Mouse (Mus musculus) layer of hippocampus, adult 9-10 months (tissue): ENCODE measurements around the gene Mafg.
A peak's percentile ranks its signal among the peaks of the same experiment; 100 is the strongest.
"Not testable (repeated sequence)": the region's sequence is repeated elsewhere in the genome, so short reads cannot be mapped to it uniquely, and the experiment has no call there.

Source experiments
- DNase-seq: peaks from one replicate; pipeline ENCODE4 v3.0.0; 2022; ENCODE audit warnings: low spot score

Gene Mafg

DNA sequence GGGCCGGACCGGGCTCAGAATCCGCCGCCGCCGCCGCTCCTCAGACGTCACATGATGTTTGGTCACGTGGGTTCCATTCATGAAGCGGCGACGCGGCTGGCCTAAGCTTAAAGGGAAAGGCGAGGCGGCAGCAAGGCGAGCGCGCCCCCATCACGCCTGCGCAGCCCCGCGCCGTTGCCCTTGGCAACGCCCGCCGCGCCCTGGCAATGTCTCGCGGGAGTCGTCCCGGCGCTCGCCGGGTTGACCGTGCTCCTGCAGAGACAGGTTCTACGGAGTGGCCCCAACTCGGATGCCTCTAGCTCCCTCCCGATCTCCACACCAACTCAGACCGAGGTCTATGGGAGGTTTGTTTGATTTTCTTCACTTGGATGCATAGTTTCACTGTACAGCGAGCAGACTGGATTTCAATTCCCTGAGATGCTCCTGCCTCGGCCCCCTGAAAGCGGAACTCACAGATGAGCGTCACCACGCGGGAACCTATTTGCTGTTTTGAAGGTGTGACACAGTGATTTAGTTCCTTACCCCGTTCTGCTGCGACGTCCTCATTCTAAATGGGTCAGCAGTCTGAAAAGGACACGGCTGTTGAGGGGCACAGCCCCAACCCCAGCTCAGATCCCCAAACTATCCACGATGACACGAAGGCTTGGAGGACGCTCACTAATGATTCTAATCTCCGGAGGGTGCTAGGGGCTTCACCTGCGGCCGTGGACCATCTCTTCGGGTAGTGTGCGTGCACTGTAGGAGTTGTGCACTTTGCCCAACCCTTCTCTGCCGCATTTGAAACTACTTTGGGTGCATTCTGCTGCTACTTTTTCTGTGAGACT is at the start of gene Mafg:
Mafg (minus strand) TSS at position 81 of the 824 bp plus-strand sequence.
- DNase-seq = peak; percentile 78

DNA sequence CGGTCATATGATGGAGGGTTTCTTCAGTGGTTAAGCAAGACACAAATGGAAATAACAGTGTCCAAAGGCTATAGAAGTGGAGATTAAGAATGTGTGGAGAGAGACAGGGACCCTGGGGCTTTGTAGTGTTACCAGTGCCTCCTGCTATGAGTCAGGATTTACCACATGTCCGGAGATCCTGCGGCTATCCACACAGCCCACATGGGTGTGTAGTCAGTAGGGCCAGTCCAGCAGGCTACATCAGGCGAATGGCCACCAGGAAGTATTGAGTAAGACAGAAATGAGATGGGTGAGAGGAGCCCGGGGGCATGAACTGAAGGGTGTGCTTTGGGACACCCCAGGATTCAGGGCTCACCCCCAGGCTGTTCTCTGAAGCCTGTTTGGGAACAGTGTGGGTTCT is 49.3 kb upstream of the Mafg start:
- no peak for DNase-seq

DNA sequence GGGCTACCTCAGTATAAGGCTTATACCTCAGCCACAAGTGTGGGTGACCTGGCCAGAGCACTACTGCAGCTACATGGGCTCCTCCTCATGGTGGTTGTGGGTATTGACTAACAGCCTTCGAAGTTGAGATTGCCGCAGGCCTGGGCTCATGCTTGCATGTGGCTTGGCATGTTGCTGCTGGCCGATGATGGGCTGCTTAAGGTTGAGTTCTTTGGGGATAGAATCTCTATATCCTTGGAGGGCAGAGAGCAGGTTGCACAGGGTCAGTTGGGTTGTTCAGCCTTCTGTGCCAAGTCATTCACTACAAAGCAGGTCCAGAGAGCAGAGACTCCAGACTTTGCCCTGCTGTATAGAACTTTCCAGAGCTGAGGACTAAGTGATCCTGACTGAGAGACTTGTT is 46.5 kb upstream of the Mafg start:
- DNase-seq = no peak

DNA sequence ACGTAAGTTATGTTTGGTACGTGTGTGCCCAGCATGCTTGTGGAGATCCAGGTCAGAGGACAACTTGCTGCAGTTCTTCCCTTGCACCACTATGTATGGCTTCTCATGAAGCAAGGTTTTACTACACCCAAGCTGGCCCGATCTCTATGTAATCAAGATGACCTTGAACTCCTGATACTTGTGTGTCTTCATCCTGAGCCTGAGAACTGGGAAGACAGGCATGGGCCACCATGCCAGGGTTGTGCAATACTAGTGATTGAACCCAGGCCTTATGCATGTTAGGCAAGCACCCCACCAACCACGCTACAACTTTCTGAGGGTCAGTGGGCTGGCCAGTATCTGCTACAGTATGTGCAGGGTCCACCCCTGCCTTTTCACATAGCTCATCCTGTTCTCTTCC is 43.6 kb upstream of the Mafg start:
- DNase-seq = no peak

DNA sequence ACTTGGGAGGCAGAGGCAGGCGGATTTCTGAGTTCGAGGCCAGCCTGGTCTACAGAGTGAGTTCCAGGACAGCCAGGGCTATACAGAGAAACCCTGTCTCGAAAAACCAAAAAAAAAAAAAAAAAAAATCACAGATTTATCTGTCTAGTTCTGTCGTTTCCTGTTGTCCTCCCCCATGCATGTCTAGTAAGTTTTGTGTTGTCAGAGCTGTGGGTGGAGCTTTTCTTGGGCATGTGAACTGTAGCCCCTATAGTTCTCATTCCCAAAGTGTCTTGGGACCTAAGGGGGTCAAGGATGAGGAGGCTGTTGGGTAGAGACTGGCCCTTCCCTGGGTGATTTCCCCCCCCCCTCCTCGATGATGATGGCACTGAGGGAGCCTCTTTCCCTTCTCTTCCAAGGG is 42.5 kb upstream of the Mafg start:
- not testable (repeated sequence) for DNase-seq

DNA sequence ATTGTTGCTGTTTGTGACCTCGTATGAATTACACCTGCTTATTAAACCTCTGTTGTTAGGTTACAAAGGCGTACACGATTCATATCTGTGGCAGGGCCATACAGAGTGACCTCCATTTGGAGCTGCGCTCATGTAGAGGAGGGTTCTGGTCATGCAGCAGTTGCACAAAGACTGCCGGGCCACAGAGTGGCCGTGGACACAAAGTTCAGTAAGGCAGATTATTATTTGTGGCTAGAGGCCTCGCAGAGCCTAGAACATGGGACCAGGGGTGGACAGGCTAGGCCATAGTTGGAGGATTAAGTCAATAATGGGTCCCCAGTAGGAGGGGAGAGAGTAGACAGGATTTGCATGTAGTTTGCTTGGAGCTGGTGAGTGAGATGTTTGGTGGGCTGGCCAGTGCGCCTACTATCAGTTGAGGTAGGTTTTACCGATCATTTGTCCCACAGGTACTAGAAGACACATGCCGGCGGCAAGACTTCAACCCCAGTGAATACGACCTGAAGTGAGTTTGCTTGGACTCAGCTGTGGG is 40.3 kb upstream of the Mafg start:
- DNase-seq = no peak

DNA sequence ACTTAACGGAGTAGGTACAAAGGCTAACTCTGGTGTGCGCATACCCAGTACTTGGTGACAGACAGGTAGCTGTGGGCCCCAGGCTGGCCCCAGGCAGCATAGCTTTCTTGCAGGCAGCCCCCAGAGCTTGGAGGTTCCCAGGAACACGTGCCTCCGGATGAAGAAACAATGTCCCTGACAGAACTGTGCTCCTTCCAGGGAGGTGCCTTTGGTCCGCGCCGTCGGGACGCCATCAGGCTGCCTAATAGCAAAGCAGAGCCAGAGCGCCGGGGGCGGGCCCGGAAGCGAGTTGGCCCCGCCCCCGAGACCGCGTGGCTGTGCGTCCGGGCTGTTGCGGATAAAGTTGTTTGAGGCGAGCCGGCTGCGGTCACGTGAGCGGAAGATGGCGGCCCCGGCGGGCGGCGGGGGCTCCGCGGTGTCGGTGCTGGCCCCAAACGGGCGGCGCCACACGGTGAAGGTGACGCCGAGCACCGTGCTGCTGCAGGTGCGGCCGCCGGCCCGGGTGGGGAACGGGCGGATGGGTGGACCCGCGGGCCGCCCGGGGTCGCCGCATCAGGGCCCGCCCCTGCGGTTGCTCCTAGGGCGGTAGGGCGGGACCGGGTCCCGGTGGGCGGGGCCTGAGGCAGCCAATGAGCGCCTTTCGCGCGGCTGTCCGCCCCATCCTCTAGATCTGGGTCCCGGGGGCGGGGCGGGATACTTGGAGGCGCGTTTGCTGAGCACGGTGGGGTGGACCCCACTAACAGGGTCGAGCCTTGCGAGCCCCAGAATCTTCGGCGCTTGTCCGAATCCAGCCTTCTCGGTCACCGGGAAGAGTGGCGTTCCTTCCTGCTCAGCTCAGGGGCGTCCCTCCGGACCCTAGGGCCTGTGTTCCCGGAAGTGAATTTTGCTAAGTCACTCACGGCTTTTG is 39.5 kb upstream of the Mafg start, which contains the start of gene Aspscr1:
Aspscr1 (plus strand) TSS at position 287 of the 907 bp plus-strand sequence.
- peak; percentile 67 for DNase-seq

DNA sequence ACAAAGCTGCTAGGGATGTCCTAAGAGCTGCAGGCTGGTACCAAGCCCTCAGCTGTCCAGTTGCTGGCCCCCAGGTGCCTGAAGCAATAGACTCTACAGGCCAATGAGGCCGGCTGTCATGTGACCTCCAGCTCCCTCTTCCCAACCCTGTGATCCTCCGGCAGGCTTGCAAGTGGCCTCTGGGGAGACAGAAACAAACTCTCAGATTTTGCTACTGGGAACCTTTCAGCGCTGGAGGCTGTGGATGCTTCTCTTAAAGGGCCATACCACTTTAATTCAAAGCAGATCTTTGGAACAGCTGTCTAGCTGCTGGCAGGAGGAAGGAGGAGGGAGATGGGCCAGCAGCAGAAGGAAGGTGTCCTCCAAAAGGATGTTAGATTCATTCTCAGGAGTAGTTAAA is 33.2 kb upstream of the Mafg start:
- DNase-seq = no peak

DNA sequence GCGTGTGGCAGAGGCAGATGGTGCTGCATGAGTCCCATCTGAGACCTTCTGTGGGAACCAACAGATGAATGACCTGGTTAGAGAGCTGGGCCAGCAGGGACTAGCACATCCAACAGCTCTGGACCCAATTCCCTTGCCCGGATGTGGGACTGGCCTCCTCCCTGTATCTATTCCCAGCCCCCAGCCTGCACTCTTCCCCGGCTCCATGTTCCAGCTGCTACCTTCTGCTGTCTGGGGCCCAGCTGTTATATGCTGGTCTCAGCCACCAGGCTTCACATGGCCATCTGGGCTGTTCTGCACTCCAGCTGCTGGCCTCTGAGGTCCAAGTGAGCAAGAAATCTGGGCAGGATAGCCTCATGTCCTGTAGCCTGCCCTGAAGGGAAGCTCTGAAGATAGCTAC is 32.0 kb upstream of the Mafg start:
- no peak for DNase-seq

DNA sequence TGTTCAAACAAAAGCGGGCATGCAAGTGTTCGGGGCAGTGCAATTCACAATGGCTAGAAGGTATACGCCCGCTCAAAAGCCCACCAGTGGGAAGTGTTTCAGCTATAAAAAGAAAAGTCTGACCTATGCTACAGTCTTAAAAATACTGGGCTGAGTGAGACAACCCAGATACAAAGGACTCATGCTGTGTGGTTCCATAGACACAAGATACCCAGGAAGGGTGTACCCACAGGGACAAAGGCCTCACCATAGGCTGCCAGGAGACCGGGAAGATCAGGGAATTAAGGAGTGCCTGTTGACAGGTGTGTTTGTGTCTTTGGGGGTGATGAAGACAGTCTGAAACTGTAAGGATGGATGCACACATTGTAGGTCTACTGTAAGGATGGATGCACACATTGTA is 30.3 kb upstream of the Mafg start:
- no peak for DNase-seq

DNA sequence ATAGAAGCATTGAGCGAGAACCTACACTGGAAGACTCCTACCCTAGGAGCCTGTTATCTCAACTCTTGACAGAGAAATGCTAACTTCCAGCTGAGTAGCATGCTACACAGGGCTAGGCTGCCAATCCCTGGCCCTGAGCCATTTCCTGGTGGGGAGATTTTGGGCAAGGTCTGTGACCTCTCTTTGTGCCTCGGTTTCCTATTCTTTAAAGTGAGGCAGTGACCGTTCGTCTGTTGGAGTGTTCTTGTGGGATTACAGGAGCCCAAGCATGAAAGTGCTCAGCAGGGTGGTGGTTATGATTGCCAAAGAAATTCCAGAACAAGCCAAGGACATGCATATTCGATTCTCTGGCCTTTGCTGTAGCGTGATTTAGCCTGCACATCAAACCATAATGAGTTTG is 29.4 kb upstream of the Mafg start:
- DNase-seq = no peak

DNA sequence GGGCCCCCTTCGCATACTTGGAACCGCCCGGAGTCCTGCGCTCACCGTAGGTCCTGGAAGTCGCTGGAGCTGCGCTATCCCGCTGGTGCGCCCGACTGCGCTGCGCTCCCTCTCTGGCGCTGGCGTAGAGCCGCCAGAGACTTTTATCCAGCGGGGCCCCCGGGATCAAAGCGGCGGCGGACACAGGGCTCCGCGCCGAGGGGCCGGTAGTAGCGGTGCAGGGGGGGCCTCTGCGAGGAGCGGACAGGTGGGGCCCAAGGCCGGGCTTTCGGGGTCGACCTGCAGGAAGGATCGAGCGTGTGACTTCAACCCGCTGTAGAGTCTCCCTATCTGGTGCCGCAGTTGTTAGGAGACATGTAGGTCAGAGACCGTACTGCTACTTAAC is 27.7 kb upstream of the Mafg start, which contains the start of gene Notum:
Notum (minus strand) TSS at position 100 of the 385 bp plus-strand sequence.
- DNase-seq = no peak

DNA sequence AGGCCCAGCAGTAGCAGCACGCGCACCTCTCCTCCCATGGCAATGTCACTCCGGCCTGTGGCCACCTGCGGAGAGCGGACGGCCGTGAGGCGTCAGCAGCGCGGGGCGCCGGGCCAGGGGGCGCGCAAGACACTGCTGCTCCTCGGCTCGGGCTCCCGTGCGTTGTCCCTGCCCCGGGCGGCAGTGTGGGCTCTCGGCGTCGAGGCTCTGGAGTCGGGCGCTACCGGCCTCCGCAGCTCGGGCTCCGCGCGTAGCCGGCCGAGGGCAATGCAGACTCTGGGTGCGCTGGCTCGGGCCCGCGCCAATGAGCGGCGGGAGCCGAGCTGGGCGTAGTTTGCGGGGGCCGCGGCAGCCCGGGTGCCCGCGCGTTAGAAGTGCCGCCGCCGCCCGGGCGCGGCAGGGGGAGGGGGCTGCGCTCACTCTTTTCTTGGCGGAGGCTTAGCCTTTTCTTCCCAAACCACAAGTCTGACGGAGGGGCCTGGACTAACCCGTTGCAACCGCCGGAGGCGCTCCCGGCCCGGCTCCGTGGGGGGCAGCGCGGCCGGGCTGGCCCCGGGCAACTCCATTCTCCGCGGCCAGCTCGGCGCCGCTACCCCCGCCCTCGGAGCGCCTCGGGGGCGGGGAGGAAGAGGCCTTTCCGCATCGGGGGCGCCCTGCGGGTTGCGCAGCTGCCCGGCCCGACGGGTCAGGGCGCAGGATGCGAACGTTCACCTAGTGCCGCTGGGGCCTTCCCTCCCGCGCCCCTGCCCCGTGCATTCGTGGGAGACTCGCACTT is 27.1 kb upstream of the Mafg start:
- DNase-seq = no peak

DNA sequence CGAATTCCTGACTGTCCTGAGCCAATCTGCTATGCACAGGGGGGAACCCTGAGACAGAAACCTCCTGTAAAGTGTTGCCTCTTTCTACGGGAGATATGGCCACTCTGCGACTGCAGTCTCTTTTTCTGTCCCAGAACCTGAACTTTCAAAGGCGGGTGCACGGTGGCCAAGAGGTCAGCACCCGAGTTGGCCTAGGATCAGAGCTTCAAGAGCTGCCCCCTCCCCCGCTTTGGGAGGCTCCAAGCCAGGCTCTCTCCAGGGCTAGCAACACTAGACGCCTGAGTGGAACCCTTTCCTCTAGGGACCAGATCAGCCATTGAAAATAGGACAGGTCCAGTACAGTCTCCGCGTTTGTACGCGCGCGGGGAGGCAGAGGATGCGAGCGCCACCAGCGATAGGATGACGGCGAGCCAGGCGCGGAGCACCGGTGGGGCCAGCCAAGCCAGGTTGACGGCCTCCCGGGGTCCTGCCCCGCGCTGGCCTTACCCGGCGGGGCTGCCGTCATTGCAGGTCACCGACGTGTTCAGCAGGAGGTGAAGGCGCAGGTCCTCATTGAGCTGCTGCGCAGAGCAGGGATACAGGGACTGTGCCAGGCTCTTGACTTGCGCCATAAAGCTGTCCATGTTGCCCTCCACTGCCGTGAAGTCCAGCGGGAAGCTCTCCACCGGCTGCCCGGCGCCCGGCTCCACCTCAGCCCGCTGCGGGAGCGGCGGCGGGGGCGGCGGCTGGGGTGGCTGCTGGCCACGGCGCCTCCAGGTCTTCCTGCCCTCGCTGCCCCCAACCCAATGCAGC is 26.3 kb upstream of the Mafg start:
- DNase-seq = no peak

DNA sequence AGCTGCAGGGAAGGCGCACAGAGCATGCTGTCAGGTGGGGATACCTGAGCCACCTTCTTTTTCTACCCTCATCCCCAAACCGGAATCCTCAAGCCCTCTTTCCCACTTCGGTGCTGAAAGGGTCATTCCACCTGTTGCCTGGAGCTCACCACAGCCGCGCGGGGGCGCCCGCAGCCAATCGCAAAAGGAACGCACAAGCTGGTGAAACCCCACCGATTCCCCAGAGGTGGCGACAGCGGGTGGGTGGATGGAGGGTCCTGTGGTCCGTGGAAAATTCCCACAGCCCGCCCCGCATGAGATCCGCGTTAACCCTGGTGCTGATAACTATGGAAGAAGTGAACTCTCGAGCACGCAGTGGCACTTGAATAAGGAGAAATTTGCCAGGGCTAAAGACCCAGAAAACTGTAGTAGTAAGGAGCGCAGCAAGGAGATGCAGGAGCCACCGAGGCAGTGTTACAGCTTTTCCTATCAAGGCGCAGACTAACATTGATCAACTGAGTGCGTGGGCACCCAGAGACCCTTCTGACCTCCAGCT is 25.5 kb upstream of the Mafg start:
- DNase-seq = peak; percentile 45

DNA sequence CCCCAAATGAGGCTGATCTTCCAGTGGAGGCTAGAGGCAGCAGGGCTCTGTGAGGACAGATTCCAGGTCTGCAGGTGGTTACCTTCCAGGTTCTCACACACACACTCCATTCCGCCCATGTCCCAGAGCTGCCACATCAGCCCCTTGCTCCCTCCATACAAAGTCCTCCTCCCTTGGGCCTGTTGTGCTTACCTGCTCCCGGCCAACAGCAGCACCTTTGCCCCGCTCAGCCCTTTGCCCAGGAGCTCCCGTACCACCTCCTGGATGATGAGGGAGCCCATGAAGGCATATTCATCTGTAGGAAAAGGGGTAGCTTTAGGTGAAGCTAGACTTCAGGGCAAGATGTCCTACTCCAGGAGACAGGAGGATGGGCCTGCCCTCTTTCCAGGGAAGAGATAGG is 23.9 kb upstream of the Mafg start:
- no peak for DNase-seq

DNA sequence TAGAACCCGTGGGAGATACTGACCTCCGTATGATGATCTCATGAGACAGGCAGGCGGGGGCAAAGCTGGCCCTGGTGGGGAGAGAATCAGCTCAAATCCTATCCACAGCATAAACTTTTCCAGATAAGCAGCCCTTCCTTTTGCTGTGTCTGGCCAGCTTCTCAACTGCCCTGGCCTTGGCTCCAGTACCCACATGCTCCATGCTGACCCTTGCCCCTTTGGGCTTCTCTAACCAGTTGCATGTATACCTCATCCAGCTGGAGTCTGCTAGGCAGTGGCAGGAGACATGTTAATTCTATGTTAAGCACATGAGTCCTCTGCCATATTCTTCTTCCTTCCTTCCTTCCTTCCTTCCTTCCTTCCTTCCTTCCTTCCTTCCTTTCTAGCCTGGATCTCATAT is 21.3 kb upstream of the Mafg start:
- no peak for DNase-seq

DNA sequence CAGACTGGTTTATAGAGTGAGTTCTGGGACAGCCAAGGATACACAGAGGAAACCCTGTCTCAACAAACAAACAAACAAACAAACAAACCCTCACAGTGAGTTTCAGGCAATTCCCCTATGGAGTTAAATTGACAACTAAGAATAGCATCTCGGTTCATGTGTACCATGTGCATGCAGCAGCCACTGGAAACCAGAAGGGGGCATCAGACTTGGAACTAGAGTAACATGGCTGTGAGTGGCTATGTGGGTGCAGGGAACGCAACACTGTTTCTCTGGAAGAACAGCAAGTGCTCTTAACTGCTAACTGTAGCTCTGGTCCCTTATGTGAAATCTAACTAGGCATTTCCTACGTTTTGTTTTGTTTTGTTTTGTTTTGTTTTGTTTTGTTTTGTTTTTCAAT is 18.5 kb upstream of the Mafg start:
- no peak for DNase-seq

DNA sequence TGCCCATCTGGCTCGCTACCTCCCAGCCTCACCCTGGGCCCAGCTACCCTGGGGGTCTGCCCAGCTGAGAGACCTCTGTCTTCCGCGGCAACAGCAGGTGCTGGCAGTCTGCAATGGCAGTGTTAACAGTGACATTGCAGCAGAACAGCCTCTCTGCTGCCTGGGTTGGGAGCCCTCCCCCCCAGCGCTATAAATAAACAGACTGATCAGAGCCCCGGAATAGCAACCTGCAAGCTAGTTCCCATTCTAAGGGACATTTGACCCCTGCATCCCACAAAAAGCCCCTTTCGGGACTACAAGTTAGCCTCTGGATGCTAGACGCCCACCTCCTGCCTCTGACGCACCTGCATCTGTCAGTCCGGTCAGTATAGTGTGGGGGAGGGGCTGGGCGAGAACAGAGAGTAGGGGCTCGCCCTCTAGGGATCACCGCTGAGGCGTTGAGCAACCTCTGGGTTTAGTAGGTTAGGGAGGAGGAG is 14.6 kb upstream of the Mafg start, which contains the start of gene Myadml2:
Myadml2 (minus strand) TSS at position 158 of the 476 bp plus-strand sequence.
- no peak for DNase-seq

DNA sequence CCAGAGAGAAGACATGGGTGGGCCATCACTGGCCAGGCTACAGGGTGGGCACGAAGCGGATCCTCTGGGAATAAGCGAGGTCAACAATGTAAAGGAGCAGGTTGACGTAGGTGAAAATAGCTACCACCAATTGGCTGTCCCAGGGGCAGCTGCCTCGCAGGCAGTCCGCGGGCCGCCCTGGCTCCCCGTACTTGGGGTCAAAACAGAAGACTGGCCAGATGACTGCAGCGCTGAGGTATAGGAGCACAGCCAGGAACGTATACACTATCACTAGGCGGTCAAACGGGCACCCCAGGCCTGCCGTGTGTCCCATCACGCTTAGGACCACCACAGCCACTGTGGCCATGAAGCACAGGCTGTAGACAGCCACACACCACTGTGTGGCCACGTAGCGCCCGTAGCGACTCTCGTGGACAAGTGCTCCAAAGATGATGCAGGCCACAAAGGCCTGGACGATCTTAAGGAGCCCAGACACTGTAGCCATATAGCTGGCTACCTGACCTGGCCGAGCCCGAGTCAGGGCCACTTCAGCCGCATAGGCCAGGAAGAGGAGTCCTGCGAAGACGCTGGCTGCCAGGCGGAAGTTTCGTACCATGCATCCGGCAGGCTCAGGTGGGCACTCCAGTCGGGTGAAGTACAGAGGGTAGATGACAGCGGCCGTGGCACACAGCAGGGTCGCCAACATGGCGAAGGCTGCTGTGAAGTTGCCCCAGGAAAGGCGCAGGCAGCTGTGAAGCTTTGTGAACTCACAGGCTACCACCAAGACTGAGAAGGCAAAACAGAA is 13.8 kb upstream of the Mafg start:
- no peak for DNase-seq
